In the genomic region with DNA sequence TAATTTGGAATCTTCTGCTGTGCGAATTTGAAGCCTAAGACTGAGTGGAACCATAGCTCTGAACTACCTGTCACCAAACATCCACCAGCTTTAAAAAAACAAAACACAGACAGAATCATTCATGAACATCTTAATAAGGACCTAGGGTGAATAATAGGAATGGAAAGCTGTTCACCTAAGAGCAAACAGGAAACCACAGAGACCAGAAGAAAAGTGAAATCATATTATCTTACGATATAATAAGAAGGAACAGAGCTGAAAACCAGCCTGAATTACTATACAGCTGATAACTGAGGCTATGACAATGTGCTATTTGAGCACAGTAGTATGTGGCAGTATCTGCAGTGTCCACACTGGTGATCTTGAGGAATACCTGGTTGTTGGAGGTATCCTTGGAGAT, we compare ENCODE assay signal across 25 mouse cellular contexts.
"Had no signal": no experiment of that assay in that cellular context is flagged by ENCODE, and none has a peak within 500 bp of the region (broad histone marks: within the 10 kb centered on the region; RNA-seq: fewer than 3 reads in every experiment).

No protein-coding gene starts in this region.

- H3K9ac ChIP-seq: heart, embryonic 12.5 days; hindbrain, embryonic 12.5 days; hindbrain, embryonic 15.5 days; intestine, embryonic 15.5 days; limb, embryonic 13.5 days; limb, embryonic 15.5 days; liver, embryonic 12.5 days; liver, embryonic 14.5 days had no signal

- H3K27me3 ChIP-seq: heart, embryonic 12.5 days; hindbrain, embryonic 12.5 days; hindbrain, embryonic 15.5 days; intestine, embryonic 15.5 days; limb, embryonic 13.5 days; limb, embryonic 15.5 days; liver, embryonic 12.5 days had no signal

- H3K4me3 ChIP-seq: gastrocnemius, adult 2 months; heart, embryonic 10.5 days; heart, embryonic 12.5 days; hindbrain, embryonic 10.5 days; hindbrain, embryonic 12.5 days; hindbrain, embryonic 15.5 days; intestine, embryonic 15.5 days; layer of hippocampus, adult 2 months; limb, embryonic 13.5 days; limb, embryonic 15.5 days; liver, embryonic 12.5 days had no signal

- H3K27ac ChIP-seq: gastrocnemius, adult 2 months; heart, embryonic 10.5 days; hindbrain, embryonic 10.5 days; hindbrain, embryonic 12.5 days; hindbrain, embryonic 15.5 days; hindbrain, postnatal 0 days; intestine, embryonic 15.5 days; layer of hippocampus, adult 2 months; limb, embryonic 13.5 days; limb, embryonic 15.5 days; liver, embryonic 12.5 days; liver, embryonic 14.5 days had no signal

- ATAC-seq: hindbrain, postnatal 0 days; intestine, embryonic 15.5 days; intestine, postnatal 0 days; liver, embryonic 12.5 days had no signal

- H3K9me3 ChIP-seq: heart, embryonic 10.5 days; hindbrain, embryonic 12.5 days; intestine, embryonic 15.5 days; limb, embryonic 15.5 days; liver, embryonic 12.5 days had no signal

- H3K4me2 ChIP-seq: heart, embryonic 12.5 days; hindbrain, embryonic 12.5 days; hindbrain, embryonic 15.5 days; intestine, embryonic 15.5 days; limb, embryonic 13.5 days; limb, embryonic 15.5 days; liver, embryonic 12.5 days had no signal

- H3K36me3 ChIP-seq: heart, embryonic 10.5 days; heart, embryonic 12.5 days; hindbrain, embryonic 10.5 days; hindbrain, embryonic 12.5 days; hindbrain, embryonic 15.5 days; intestine, embryonic 15.5 days; limb, embryonic 13.5 days; limb, embryonic 15.5 days; liver, embryonic 12.5 days had no signal

- H3K4me1 ChIP-seq: heart, embryonic 10.5 days; heart, embryonic 12.5 days; hindbrain, embryonic 10.5 days; hindbrain, embryonic 12.5 days; hindbrain, embryonic 15.5 days; intestine, embryonic 15.5 days; limb, embryonic 13.5 days; limb, embryonic 15.5 days; liver, embryonic 12.5 days had no signal

- DNase-seq: gastrocnemius, adult 2 months; gastrocnemius, postnatal 10 days; gastrocnemius, postnatal 25 days; heart, adult 18-20 months; heart, postnatal 10 days; heart, postnatal 4 days; kidney, adult 18-20 months; kidney, adult 8-10 months; kidney, postnatal 10 days; kidney, postnatal 25 days; kidney, postnatal 4 days; left cerebral cortex, postnatal 4 days had no signal
